Mouse (Mus musculus) telencephalon, adult 2 months (tissue): ENCODE measurements at regions not wholly inside any gene's neighbourhood (a gene's known extent, or its start where the extent isn't known, plus 50 kb on each side); places are given as distances from the start of the nearest gene placed in this dataset.

Experiments used
- DNase-seq: peaks from one replicate; pipeline ENCODE4 v3.0.0-alpha.2; 2011; ENCODE audit warnings: low read depth, low spot score

DNA sequence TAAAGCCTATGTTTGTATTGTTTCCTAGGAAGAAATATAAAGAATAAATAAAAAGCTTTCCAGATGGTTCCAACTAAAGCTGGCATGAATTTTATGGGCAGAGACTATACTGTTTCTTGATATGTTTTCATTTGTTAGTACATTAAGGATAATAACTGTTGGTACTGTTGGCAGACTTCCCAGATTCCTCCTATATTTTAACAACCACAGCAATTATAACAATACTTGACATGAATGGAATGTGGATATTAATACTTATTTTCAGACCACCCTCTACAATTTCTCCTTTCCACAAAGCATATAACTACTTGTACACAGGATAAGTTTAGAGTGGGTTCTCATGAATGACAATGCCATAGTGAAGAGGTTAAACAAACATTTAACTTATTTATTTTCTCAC, 375.8 kb downstream of the Dmac1 start:
- peak; percentile 4 for DNase-seq
